9 mouse cellular contexts compared by ENCODE assay signal in genomic region chr3:55095968-55096654, GRCm38 (mm10). TPM values are rescaled to one million over a fixed set of nuclear protein-coding genes. Genes with fewer than 3 reads are reported as not detected.
A peak's percentile ranks its signal among the peaks of the same experiment; 100 is the strongest.
DNase-seq lines count a peak whose midpoint lies in the region; ATAC-seq and TF ChIP-seq lines count a peak whose summit lies in the region.
"Had no signal": no experiment of that assay in that cellular context is flagged by ENCODE, and none has a peak within 500 bp of the region (broad histone marks: within the 10 kb centered on the region; RNA-seq: fewer than 3 reads in every experiment).

No protein-coding gene starts in this region.

- no peaks in the 10 kb centered on the region for H3K9me3 ChIP-seq in forebrain, embryonic 11.5 days (ENCODE audit: control insufficient read depth, low read length)
- H3K9me3 ChIP-seq in hindbrain, embryonic 15.5 days, result no peaks in the 10 kb centered on the region
- no peaks in the 10 kb centered on the region for H3K9me3 ChIP-seq in midbrain, embryonic 14.5 days (ENCODE audit: control insufficient read depth, low read length)

- no peaks in the 10 kb centered on the region for H3K36me3 ChIP-seq in forebrain, embryonic 11.5 days (ENCODE audit: control insufficient read depth, insufficient read depth, low read length)
- no peaks in the 10 kb centered on the region for H3K36me3 ChIP-seq in hindbrain, embryonic 15.5 days
- H3K36me3 ChIP-seq in midbrain, embryonic 14.5 days (ENCODE audit: control insufficient read depth, insufficient read depth, low read length), result no peaks in the 10 kb centered on the region
- H3K36me3 ChIP-seq in thymus, adult 2 months (ENCODE audit: control insufficient read depth, insufficient read depth, low read length), result no peaks in the 10 kb centered on the region

- H3K27ac ChIP-seq in forebrain, embryonic 11.5 days (ENCODE audit: low read depth, low read length), result peak overlapping the region; percentile 52; the same call in 1 of the 2 replicates
- peak overlapping the region; percentile 4; the same call in 1 of the 2 replicates for H3K27ac ChIP-seq in hindbrain, embryonic 15.5 days (replicated peaks)
- 0 out of 2 replicates have a peak overlapping the region, but pooled peaks have one; percentile 32 for H3K27ac ChIP-seq in midbrain, embryonic 14.5 days (replicated peaks; ENCODE audit: low read depth, low read length)
- no peak overlapping the region for H3K27ac ChIP-seq in thymus, adult 2 months (ENCODE audit: control insufficient read depth, insufficient read depth, low read length)

- intact Hi-C loops in gastrocnemius, postnatal 36 days (cut with DNase I), result no loop called here

- no peaks in the 10 kb centered on the region; the same call in 1 of the 2 replicates for H3K4me1 ChIP-seq in forebrain, embryonic 11.5 days (replicated peaks; ENCODE audit: control insufficient read depth, insufficient read depth, low read length)
- peaks cover 16% of the 10 kb centered on the region for H3K4me1 ChIP-seq in hindbrain, embryonic 15.5 days (replicated peaks)
- 0 out of 2 replicates have a peak, but pooled peaks cover 6% of the 10 kb centered on the region for H3K4me1 ChIP-seq in midbrain, embryonic 14.5 days (ENCODE audit: control insufficient read depth, insufficient read depth, low read length)
- no peaks in the 10 kb centered on the region for H3K4me1 ChIP-seq in thymus, adult 2 months (replicated peaks; ENCODE audit: control insufficient read depth, insufficient read depth, low read length)

- no peak overlapping the region for H3K9ac ChIP-seq in forebrain, embryonic 11.5 days (ENCODE audit: low read length)
- no peak overlapping the region for H3K9ac ChIP-seq in hindbrain, embryonic 15.5 days
- H3K9ac ChIP-seq in midbrain, embryonic 14.5 days (replicated peaks; ENCODE audit: low read length), result no peak overlapping the region

- peak; percentile 21 for DNase-seq in gastrocnemius, adult 18-20 months (ENCODE audit: low spot score)
- no peak for DNase-seq in gastrocnemius, postnatal 36 days
- peak; percentile 84 for DNase-seq in Muller cell, postnatal 12 days (ENCODE audit: inconsistent ontology term)
- DNase-seq in forebrain, embryonic 11.5 days (ENCODE audit: low spot score), result peak; percentile 64
- peak; percentile 54 for DNase-seq in midbrain, embryonic 14.5 days
- no peak for DNase-seq in thymus, adult 2 months

- no peak overlapping the region for H3K4me3 ChIP-seq in forebrain, embryonic 11.5 days (ENCODE audit: low read depth, low read length)
- H3K4me3 ChIP-seq in hindbrain, embryonic 15.5 days, result no peak overlapping the region
- no peak overlapping the region for H3K4me3 ChIP-seq in midbrain, embryonic 14.5 days (replicated peaks; ENCODE audit: low read depth, low read length)
- no peak overlapping the region for H3K4me3 ChIP-seq in thymus, adult 2 months (ENCODE audit: control insufficient read depth, insufficient read depth, low read length)

- WGBS in forebrain, embryonic 11.5 days, result 26% methylated on average over 8 of the region's 8 CpGs
- 23% methylated on average over 8 of the region's 8 CpGs for WGBS in hindbrain, embryonic 15.5 days
- 23% methylated on average over 8 of the region's 8 CpGs for WGBS in midbrain, embryonic 14.5 days
- 75% methylated on average over 8 of the region's 8 CpGs for WGBS in thymus, adult 2 months

- ATAC-seq in forebrain, embryonic 11.5 days (replicated peaks; ENCODE audit: low FRiP score), result peak; percentile 88
- peak; percentile 76; the same call in 1 of the 2 replicates for ATAC-seq in hindbrain, embryonic 15.5 days (ENCODE audit: low FRiP score, low read depth)
- peak; percentile 62; the same call in 1 of the 2 replicates for ATAC-seq in midbrain, embryonic 14.5 days (ENCODE audit: low FRiP score, low TSS enrichment)
- no peak for ATAC-seq in activated CD4-positive, CD25-positive, alpha-beta regulatory T cell, adult 4 months

- H3K27me3 ChIP-seq in forebrain, embryonic 11.5 days (ENCODE audit: control insufficient read depth, insufficient read depth, low read length), result no peaks in the 10 kb centered on the region
- H3K27me3 ChIP-seq in hindbrain, embryonic 15.5 days, result no peaks in the 10 kb centered on the region
- H3K27me3 ChIP-seq in midbrain, embryonic 14.5 days (ENCODE audit: control insufficient read depth, insufficient read depth, low read length), result no peaks in the 10 kb centered on the region
- H3K27me3 ChIP-seq in thymus, adult 2 months (ENCODE audit: control insufficient read depth, insufficient read depth, low read length), result no peaks in the 10 kb centered on the region

- TF ChIP-seq POLR2A in thymus, adult 2 months (IDR thresholded peaks at IDR 0.05; ENCODE audit: control insufficient read depth, extremely low read depth, insufficient read depth, low read length, poor library complexity), result no peak

- peak overlapping the region; percentile 19; the same call in 1 of the 2 replicates for H3K4me2 ChIP-seq in forebrain, embryonic 11.5 days (ENCODE audit: low read depth, low read length, severe bottlenecking)
- H3K4me2 ChIP-seq in hindbrain, embryonic 15.5 days, result no peak overlapping the region
- H3K4me2 ChIP-seq in midbrain, embryonic 14.5 days (ENCODE audit: low read length), result no peak overlapping the region

- no peak for TF ChIP-seq CTCF in thymus, adult 2 months (IDR thresholded peaks at IDR 0.05; ENCODE audit: borderline replicate concordance, control insufficient read depth, extremely low read depth, insufficient read depth, low read length, poor library complexity)

RNA-seq across cellular contexts. Expression of gene Spg20, which starts 15.8 kb away (rescaled TPM):
- total RNA-seq in gastrocnemius, adult 18-20 months (2021), result 10 to 100 TPM; 32.6 to 36.9 TPM
- total RNA-seq in gastrocnemius, postnatal 36 days (2021), result 10 to 100 TPM; 22.9 to 28.9 TPM
- 53.3 and 53.6 TPM in 2 replicates for polyA plus RNA-seq in forebrain, embryonic 11.5 days (2014; fragmentation: Nextera tagmentation; extraction: Ambion mirVana)
- 14.1 and 16.1 TPM in 2 replicates for polyA plus RNA-seq in hindbrain, embryonic 15.5 days (2015; fragmentation: Nextera tagmentation; extraction: Ambion mirVana)
- polyA plus RNA-seq in midbrain, embryonic 14.5 days (2014; fragmentation: Nextera tagmentation; extraction: Ambion mirVana), result 11.8 and 16.4 TPM in 2 replicates
- 10 to 100 TPM; 15.8 to 18.6 TPM for polyA plus RNA-seq in activated CD4-positive, CD25-positive, alpha-beta regulatory T cell, adult 4 months (2017; shearing (Covaris generic))
- polyA plus RNA-seq in thymus, adult 2 months (2012; rRNA removed), result 9.0 and 9.5 TPM in 2 replicates

RNA-seq across cellular contexts. Expression of gene Ccna1, which starts 40.8 kb away (rescaled TPM):
- not detected for total RNA-seq in gastrocnemius, adult 18-20 months (2021)
- total RNA-seq in gastrocnemius, postnatal 36 days (2021), result not detected
- polyA plus RNA-seq in forebrain, embryonic 11.5 days (2014; fragmentation: Nextera tagmentation; extraction: Ambion mirVana), result 3.6 TPM in 2 replicates
- 1.4 and 2.1 TPM in 2 replicates for polyA plus RNA-seq in hindbrain, embryonic 15.5 days (2015; fragmentation: Nextera tagmentation; extraction: Ambion mirVana)
- polyA plus RNA-seq in midbrain, embryonic 14.5 days (2014; fragmentation: Nextera tagmentation; extraction: Ambion mirVana), result 1.1 and 2.2 TPM in 2 replicates
- polyA plus RNA-seq in activated CD4-positive, CD25-positive, alpha-beta regulatory T cell, adult 4 months (2017; shearing (Covaris generic)), result not detected
- polyA plus RNA-seq in thymus, adult 2 months (2012; rRNA removed), result 0.94 TPM in 1 of 2 replicates, not detected in the other
- total RNA-seq: hematopoietic stem cell, adult 5-6 weeks had no signal

RNA-seq across cellular contexts. Expression of gene Ccdc169, which starts 41.0 kb away (rescaled TPM):
- total RNA-seq in gastrocnemius, adult 18-20 months (2021), result not detected
- under 1 TPM in 1 of 2 experiments, not detected in 1; 0.08 TPM for total RNA-seq in gastrocnemius, postnatal 36 days (2021)
- polyA plus RNA-seq in forebrain, embryonic 11.5 days (2014; fragmentation: Nextera tagmentation; extraction: Ambion mirVana), result 0.08 and 0.12 TPM in 2 replicates
- polyA plus RNA-seq in hindbrain, embryonic 15.5 days (2015; fragmentation: Nextera tagmentation; extraction: Ambion mirVana), result 0.13 TPM in 1 of 2 replicates, not detected in the other
- 0.12 TPM in 1 of 2 replicates, not detected in the other for polyA plus RNA-seq in midbrain, embryonic 14.5 days (2014; fragmentation: Nextera tagmentation; extraction: Ambion mirVana)
- polyA plus RNA-seq in activated CD4-positive, CD25-positive, alpha-beta regulatory T cell, adult 4 months (2017; shearing (Covaris generic)), result not detected
- polyA plus RNA-seq in thymus, adult 2 months (2012; rRNA removed), result not detected in 2 replicates
- total RNA-seq: hematopoietic stem cell, adult 5-6 weeks had no signal

Comparison
In these comparisons a context has a peak if more than half of its experiments do, and no peak if none do; other contexts are left out.
1. DNase-seq: peak in gastrocnemius, adult 18-20 months (single experiment), Muller cell, postnatal 12 days (single experiment), forebrain, embryonic 11.5 days (single experiment) and midbrain, embryonic 14.5 days (single experiment); none in gastrocnemius, postnatal 36 days (0 of 2) and thymus, adult 2 months (single experiment).